ENCODE assay signal across 9 mouse cellular contexts in the genomic region with DNA sequence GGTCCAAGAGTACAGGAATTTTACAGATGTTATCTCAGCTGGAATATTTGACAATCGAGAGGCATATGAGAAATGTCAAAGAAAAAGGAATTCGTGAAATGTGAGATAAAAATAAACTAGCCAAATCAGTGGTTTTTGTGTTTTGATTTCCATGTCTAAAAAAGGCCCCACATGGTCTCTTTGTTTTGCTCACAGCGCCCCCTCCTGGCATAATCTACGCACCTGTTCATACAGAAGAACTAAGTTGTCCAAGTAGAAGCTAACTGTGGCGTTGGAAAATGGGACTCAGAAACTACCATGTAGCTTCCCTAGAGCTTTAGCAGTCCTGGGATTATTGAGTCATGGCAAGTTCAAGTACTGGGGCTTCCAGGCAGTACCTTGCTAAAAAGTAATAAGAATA.
DNase-seq lines count a peak whose midpoint lies in the region; ATAC-seq and TF ChIP-seq lines count a peak whose summit lies in the region.
"Had no signal": no experiment of that assay in that cellular context is flagged by ENCODE, and none has a peak within 500 bp of the region (broad histone marks: within the 10 kb centered on the region; RNA-seq: fewer than 3 reads in every experiment).

No protein-coding gene starts in this region.

- in situ Hi-C loops in ES-E14 (cut with MboI; ENCODE audit: low sequenced_read_pairs in 2 of 2, unreplicated experiment in 2 of 2), result loop anchor here (5.0 to 25.0 kb wide), 3 partner anchors 325 to 423 kb away; no protein-coding TSS in a partner anchor

- peak; percentile 73 for TF ChIP-seq CTCF in heart, postnatal 0 days (IDR thresholded peaks at IDR 0.05; ENCODE audit: low read depth)
- peak; percentile 67 for TF ChIP-seq CTCF in midbrain, postnatal 0 days (IDR thresholded peaks at IDR 0.05)

- no peaks in the 10 kb centered on the region for H3K36me3 ChIP-seq in ES-E14 (ENCODE audit: control insufficient read depth, insufficient read depth, low read length, poor library complexity, severe bottlenecking)
- no peaks in the 10 kb centered on the region for H3K36me3 ChIP-seq in heart, postnatal 0 days (replicated peaks; ENCODE audit: control insufficient read depth, insufficient read depth, low read length)
- H3K36me3 ChIP-seq in midbrain, postnatal 0 days (ENCODE audit: insufficient read depth, low read length), result no peaks in the 10 kb centered on the region

- H3K27me3 ChIP-seq in heart, postnatal 0 days (ENCODE audit: control insufficient read depth, insufficient read depth, low read length), result no peaks in the 10 kb centered on the region
- H3K27me3 ChIP-seq in midbrain, postnatal 0 days (ENCODE audit: insufficient read depth, low read length), result no peaks in the 10 kb centered on the region

- H3K27ac ChIP-seq in ES-E14 (ENCODE audit: insufficient read depth, low read depth, low read length, poor library complexity, severe bottlenecking), result no peak overlapping the region
- no peak overlapping the region for H3K27ac ChIP-seq in heart, postnatal 0 days (ENCODE audit: low read depth)
- H3K27ac ChIP-seq in midbrain, postnatal 0 days (ENCODE audit: low read depth, low read length), result no peak overlapping the region
- H3K27ac ChIP-seq: macrophage had no signal

- intact Hi-C loops in left cerebral cortex, postnatal 10 days (cut with DNase I), result loop anchor here (2.0 to 5.0 kb wide), 2 partner anchors 323 to 435 kb away; no protein-coding TSS in a partner anchor

- peak; percentile 71 to 89 for DNase-seq in cerebellum, postnatal 14 days
- peak; percentile 74 for DNase-seq in ES-E14 (ENCODE audit: low read depth, low spot score)
- peak; percentile 58 to 67 for DNase-seq in cerebellum, postnatal 4 days (ENCODE audit: low spot score in 2 of 2)
- DNase-seq in heart, postnatal 0 days (ENCODE audit: low spot score), result peak; percentile 34
- peak; percentile 38 to 79 for DNase-seq in left cerebral cortex, postnatal 10 days (ENCODE audit: extremely low spot score in 1 of 2, low spot score in 2 of 2)
- DNase-seq in midbrain, postnatal 0 days (ENCODE audit: low spot score), result peak; percentile 70
- DNase-seq in testis, postnatal 14 days (ENCODE audit: low spot score), result peak; percentile 41

- WGBS in heart, postnatal 0 days, result 17% methylated on average over 5 of the region's 5 CpGs
- 33% methylated on average over 5 of the region's 5 CpGs for WGBS in midbrain, postnatal 0 days

- ATAC-seq in cerebellum, adult (ENCODE audit: insufficient number of reproducible peaks, low FRiP score, low TSS enrichment), result no peak
- no peak for ATAC-seq in heart, postnatal 0 days (ENCODE audit: insufficient read depth, low read depth)
- no peak for ATAC-seq in midbrain, postnatal 0 days (ENCODE audit: low FRiP score)

- TF ChIP-seq EP300 in heart, postnatal 0 days (IDR thresholded peaks at IDR 0.05; ENCODE audit: low read depth), result no peak

- no peak overlapping the region for H3K4me2 ChIP-seq in heart, postnatal 0 days (ENCODE audit: low read depth, low read length)
- H3K4me2 ChIP-seq in midbrain, postnatal 0 days (ENCODE audit: low read depth, low read length, poor library complexity, severe bottlenecking), result no peak overlapping the region

- no peak overlapping the region for H3K9ac ChIP-seq in ES-E14 (ENCODE audit: insufficient read depth, low read depth, low read length, poor library complexity, severe bottlenecking)
- no peak overlapping the region for H3K9ac ChIP-seq in heart, postnatal 0 days (replicated peaks; ENCODE audit: low read depth, low read length)
- H3K9ac ChIP-seq in midbrain, postnatal 0 days (replicated peaks; ENCODE audit: low read length, poor library complexity, severe bottlenecking), result no peak overlapping the region

- no peaks in the 10 kb centered on the region for H3K4me1 ChIP-seq in ES-E14 (ENCODE audit: control insufficient read depth in 2 of 2, insufficient read depth in 2 of 2, low read length in 2 of 2, poor library complexity in 1 of 2)
- no peaks in the 10 kb centered on the region for H3K4me1 ChIP-seq in heart, postnatal 0 days (ENCODE audit: control insufficient read depth, insufficient read depth)
- no peaks in the 10 kb centered on the region for H3K4me1 ChIP-seq in midbrain, postnatal 0 days (ENCODE audit: insufficient read depth, low read length)

- no peak overlapping the region for H3K4me3 ChIP-seq in ES-E14 (ENCODE audit: insufficient read depth in 1 of 2, low read depth in 1 of 2, low read length in 2 of 2, poor library complexity in 1 of 2, severe bottlenecking in 1 of 2)
- H3K4me3 ChIP-seq in heart, postnatal 0 days (ENCODE audit: low read depth, low read length), result no peak overlapping the region
- no peak overlapping the region for H3K4me3 ChIP-seq in midbrain, postnatal 0 days (ENCODE audit: low read depth, low read length)

- H3K9me3 ChIP-seq in ES-E14 (ENCODE audit: control insufficient read depth, insufficient read depth, low read depth, low read length), result no peaks in the 10 kb centered on the region
- H3K9me3 ChIP-seq in heart, postnatal 0 days (replicated peaks; ENCODE audit: control insufficient read depth, low read length), result no peaks in the 10 kb centered on the region
- H3K9me3 ChIP-seq in midbrain, postnatal 0 days (ENCODE audit: low read length), result no peaks in the 10 kb centered on the region

TF ChIP-seq in ES-E14, 5 proteins besides CTCF, POLR2A, EP300 and RAD21:
- TF ChIP-seq ZC3H11A (IDR thresholded peaks at IDR 0.05; ENCODE audit: borderline replicate concordance, low read depth, low read length), result peak; percentile 97
- TF ChIP-seq HCFC1 (IDR thresholded peaks at IDR 0.05; ENCODE audit: borderline replicate concordance, insufficient read depth, low read length), result no peak
